Mouse (Mus musculus) heart, embryonic 13.5 days (tissue): ENCODE data around the gene Cdk17. TPM values are rescaled to one million over a fixed set of nuclear protein-coding genes. Genes with fewer than 3 reads are reported as not detected.

ENCODE experiments used
- ATAC-seq: fragments of 200-750 bp; cut with Nextera tagmentation; 2 replicates; pipeline ENCODE4 v1.8.0; 2017; ENCODE audit warnings: moderate TSS enrichment; ENCODE audit not compliant: insufficient number of reproducible peaks, low FRiP score, low TSS enrichment; ENCODE audit errors: extremely low read depth
- H3K27ac ChIP-seq: fragments of 300-500 bp; sonication (generic); replicated peaks from 2 replicates; pipeline ENCODE4 v1.5.1; 2015; ENCODE audit warnings: moderate library complexity, mild to moderate bottlenecking, inconsistent platforms
- H3K27me3 ChIP-seq: fragments of 300-500 bp; sonication (generic); replicated peaks from 2 replicates; pipeline ENCODE4 v1.6.1; 2015; ENCODE audit warnings: mild to moderate bottlenecking, inconsistent platforms
- H3K36me3 ChIP-seq: fragments of 300-500 bp; sonication (generic); 2 replicates; pipeline ENCODE4 v1.6.1; 2015; ENCODE audit warnings: mild to moderate bottlenecking, inconsistent platforms
- H3K4me1 ChIP-seq: fragments of 300-500 bp; sonication (generic); 2 replicates; pipeline ENCODE4 v1.6.1; 2015; ENCODE audit warnings: inconsistent platforms
- H3K4me2 ChIP-seq: fragments of 300-500 bp; sonication (generic); 2 replicates; pipeline ENCODE4 v1.6.1; 2015; ENCODE audit warnings: inconsistent platforms, mild to moderate bottlenecking, moderate library complexity
- H3K4me3 ChIP-seq: fragments of 300-500 bp; sonication (generic); 2 replicates; pipeline ENCODE4 v1.5.1; 2015; ENCODE audit warnings: moderate library complexity, mild to moderate bottlenecking, inconsistent platforms
- H3K9ac ChIP-seq: fragments of 300-500 bp; sonication (generic); 2 replicates; pipeline ENCODE4 v1.6.1; 2015; ENCODE audit warnings: inconsistent platforms, mild to moderate bottlenecking, moderate library complexity
- H3K9me3 ChIP-seq: fragments of 300-500 bp; sonication (generic); 2 replicates; pipeline ENCODE4 v1.6.1; 2016; ENCODE audit warnings: inconsistent platforms
- WGBS: fragments of 180-500 bp; shearing (Covaris S2); methylation state at CpG from one replicate; pipeline ENCODE4 v1.1.7; 2015; ENCODE audit warnings: mixed read lengths; 5-methylcytosine and 5-hydroxymethylcytosine counted together
- polyA plus RNA-seq: library from polyadenylated mRNA; unstranded; fragments of >200 nt; fragmentation: Nextera tagmentation; extraction: Ambion mirVana; gene quantifications from 2 replicates; pipeline ENCODE4 v1.2.1, GENCODE M21; 2015

The Cdk17 gene
- polyA plus RNA-seq, 1 experiment from 2014 or later = 15.0 TPM

GRCm38 (mm10) chr10:93233665-93234194 is 73.1 kb downstream of the Cdk17 start:
- H3K4me2 ChIP-seq = no peak overlapping the region
- no peak for ATAC-seq
- H3K27ac ChIP-seq = no peak overlapping the region
- no peak overlapping the region for H3K4me3 ChIP-seq
- no peak overlapping the region for H3K9ac ChIP-seq
- WGBS = 86% methylated on average over 6 of the region's 6 CpGs
- H3K4me1 ChIP-seq = 0 out of 2 replicates have a peak, but pooled peaks cover 2% of the 10 kb centered on the region
- H3K9me3 ChIP-seq = no peaks in the 10 kb centered on the region
- peaks cover 82% of the 10 kb centered on the region for H3K36me3 ChIP-seq
- no peaks in the 10 kb centered on the region for H3K27me3 ChIP-seq

- H3K27me3 ChIP-seq = no peaks in the 10 kb centered on the region
- no peak overlapping the region for H3K4me3 ChIP-seq
- H3K36me3 ChIP-seq = peaks cover 83% of the 10 kb centered on the region
- H3K27ac ChIP-seq = no peak overlapping the region
- no peak for ATAC-seq
- WGBS = 88% methylated on average over 9 of the region's 9 CpGs
- H3K9me3 ChIP-seq = no peaks in the 10 kb centered on the region
- H3K4me1 ChIP-seq = peaks cover 7% of the 10 kb centered on the region; the same call in 1 of the 2 replicates
- no peak overlapping the region for H3K9ac ChIP-seq
- no peak overlapping the region for H3K4me2 ChIP-seq
Measured at GRCm38 (mm10) chr10:93234692-93235091, 74.0 kb downstream of the Cdk17 start.

- H3K9ac ChIP-seq = no peak overlapping the region
- no peak for ATAC-seq
- 46% methylated on average over 9 of the region's 9 CpGs for WGBS
- H3K4me3 ChIP-seq = no peak overlapping the region
- peaks cover 65% of the 10 kb centered on the region for H3K36me3 ChIP-seq
- H3K9me3 ChIP-seq = no peaks in the 10 kb centered on the region
- H3K27me3 ChIP-seq = no peaks in the 10 kb centered on the region
- H3K27ac ChIP-seq = no peak overlapping the region
- H3K4me2 ChIP-seq = no peak overlapping the region
- peaks cover 17% of the 10 kb centered on the region for H3K4me1 ChIP-seq
Measured at GRCm38 (mm10) chr10:93239201-93239806, 78.6 kb downstream of the Cdk17 start.

- no peaks in the 10 kb centered on the region for H3K9me3 ChIP-seq
- H3K4me3 ChIP-seq = no peak overlapping the region
- no peak overlapping the region for H3K27ac ChIP-seq
- no peak overlapping the region for H3K4me2 ChIP-seq
- peaks cover 17% of the 10 kb centered on the region for H3K4me1 ChIP-seq
- H3K27me3 ChIP-seq = no peaks in the 10 kb centered on the region
- peaks cover 59% of the 10 kb centered on the region for H3K36me3 ChIP-seq
- 28% methylated on average over 3 of the region's 3 CpGs for WGBS
- H3K9ac ChIP-seq = no peak overlapping the region
- no peak for ATAC-seq
Measured at GRCm38 (mm10) chr10:93242208-93242607, 81.5 kb downstream of the Cdk17 start.

- no peak for ATAC-seq
- no peak overlapping the region for H3K27ac ChIP-seq
- no peak overlapping the region for H3K4me3 ChIP-seq
- peaks cover 24% of the 10 kb centered on the region for H3K4me1 ChIP-seq
- H3K4me2 ChIP-seq = no peak overlapping the region
- H3K9ac ChIP-seq = no peak overlapping the region
- no peaks in the 10 kb centered on the region for H3K27me3 ChIP-seq
- 16% methylated on average over 5 of the region's 5 CpGs for WGBS
- H3K9me3 ChIP-seq = no peaks in the 10 kb centered on the region
- H3K36me3 ChIP-seq = peaks cover 61% of the 10 kb centered on the region
Measured at GRCm38 (mm10) chr10:93242861-93243260, 82.2 kb downstream of the Cdk17 start.

- Histone ChIP-seq H3K4me1 (peaks cover 27% of the 10 kb centered on the region), H3K4me2 (no peak overlapping the region), H3K27me3 (no peaks in the 10 kb centered on the region), H3K27ac (no peak overlapping the region), H3K9me3 (no peaks in the 10 kb centered on the region), H3K9ac (no peak overlapping the region), H3K36me3 (peaks cover 59% of the 10 kb centered on the region), H3K4me3 (no peak overlapping the region)
- ATAC-seq = no peak
- WGBS = 71% methylated on average over 10 of the region's 10 CpGs
Measured at GRCm38 (mm10) chr10:93244209-93244705, 83.6 kb downstream of the Cdk17 start.

- Histone ChIP-seq H3K27ac (no peak overlapping the region), H3K36me3 (peaks cover 57% of the 10 kb centered on the region), H3K27me3 (no peaks in the 10 kb centered on the region), H3K4me2 (no peak overlapping the region), H3K4me1 (peaks cover 40% of the 10 kb centered on the region), H3K9ac (no peak overlapping the region), H3K9me3 (no peaks in the 10 kb centered on the region), H3K4me3 (no peak overlapping the region)
- no peak for ATAC-seq
- 88% methylated on average over 7 of the region's 7 CpGs for WGBS
Measured at GRCm38 (mm10) chr10:93246185-93246920, 85.7 kb downstream of the Cdk17 start.

GRCm38 (mm10) chr10:93247422-93247821 is 86.7 kb downstream of the Cdk17 start:
- no peak for ATAC-seq
- Histone ChIP-seq H3K27ac (peak overlapping the region; percentile 67), H3K4me3 (no peak overlapping the region)

GRCm38 (mm10) chr10:93247902-93248301 is 87.2 kb downstream of the Cdk17 start:
- Histone ChIP-seq H3K4me3 (no peak overlapping the region), H3K4me2 (no peak overlapping the region), H3K4me1 (peaks cover 35% of the 10 kb centered on the region), H3K27ac (peak overlapping the region; percentile 67), H3K9me3 (no peaks in the 10 kb centered on the region), H3K9ac (no peak overlapping the region), H3K36me3 (peaks cover 62% of the 10 kb centered on the region), H3K27me3 (no peaks in the 10 kb centered on the region)
- no peak for ATAC-seq
- WGBS = 43% methylated on average over 6 of the region's 6 CpGs

More at GRCm38 (mm10) chr10:93247422-93247821, 86.7 kb downstream of the Cdk17 start:
- H3K4me2 ChIP-seq = no peak overlapping the region
- H3K27me3 ChIP-seq = no peaks in the 10 kb centered on the region
- no peaks in the 10 kb centered on the region for H3K9me3 ChIP-seq
- peaks cover 35% of the 10 kb centered on the region for H3K4me1 ChIP-seq
- WGBS = 82% methylated on average over 12 of the region's 12 CpGs
- peaks cover 58% of the 10 kb centered on the region for H3K36me3 ChIP-seq
- H3K9ac ChIP-seq = no peak overlapping the region

GRCm38 (mm10) chr10:93248416-93248815 is 87.7 kb downstream of the Cdk17 start:
- Histone ChIP-seq H3K4me2 (no peak overlapping the region), H3K9me3 (no peaks in the 10 kb centered on the region), H3K27ac (no peak overlapping the region; the same call in 1 of the 2 replicates), H3K9ac (no peak overlapping the region), H3K4me3 (no peak overlapping the region), H3K36me3 (peaks cover 68% of the 10 kb centered on the region), H3K4me1 (peaks cover 35% of the 10 kb centered on the region), H3K27me3 (no peaks in the 10 kb centered on the region)
- WGBS = 79% methylated on average over 8 of the region's 8 CpGs
- no peak for ATAC-seq

GRCm38 (mm10) chr10:93249901-93250300 is 89.2 kb downstream of the Cdk17 start:
- WGBS = 79% methylated on average over 7 of the region's 7 CpGs
- peaks cover 69% of the 10 kb centered on the region for H3K36me3 ChIP-seq
- H3K9ac ChIP-seq = no peak overlapping the region; the same call in 1 of the 2 replicates
- no peaks in the 10 kb centered on the region for H3K27me3 ChIP-seq
- no peak for ATAC-seq
- H3K4me2 ChIP-seq = no peak overlapping the region
- H3K4me1 ChIP-seq = peaks cover 39% of the 10 kb centered on the region
- peak overlapping the region; percentile 84 for H3K27ac ChIP-seq
- H3K4me3 ChIP-seq = no peak overlapping the region
- no peaks in the 10 kb centered on the region for H3K9me3 ChIP-seq
